Mouse (Mus musculus) embryonic facial prominence, embryonic 11.5 days (tissue): ENCODE results near the gene Sstr2. TPM values are rescaled to one million over a fixed set of nuclear protein-coding genes. Genes with fewer than 3 reads are reported as not detected.

Source experiments
- ATAC-seq: fragments of 200-750 bp; cut with Nextera tagmentation; replicated peaks from 2 replicates; pipeline ENCODE4 v1.8.0; 2017; ENCODE audit warnings: low read depth; ENCODE audit not compliant: insufficient number of reproducible peaks, low FRiP score, low TSS enrichment
- DNase-seq: peaks from one replicate; pipeline ENCODE4 v3.0.0-alpha.2; 2015; ENCODE audit warnings: low spot score
- H3K27ac ChIP-seq: fragments of 300-500 bp; sonication (generic); replicated peaks from 2 replicates; pipeline ENCODE4 v1.5.1; 2014; ENCODE audit warnings: mild to moderate bottlenecking, low read depth, low read length, control low read depth
- H3K27me3 ChIP-seq: fragments of 300-500 bp; sonication (generic); 2 replicates; pipeline ENCODE4 v1.6.1; 2014; ENCODE audit warnings: mild to moderate bottlenecking, low read length, moderate library complexity, mixed read lengths; ENCODE audit not compliant: control insufficient read depth, insufficient read depth
- H3K36me3 ChIP-seq: fragments of 300-500 bp; sonication (generic); replicated peaks from 2 replicates; pipeline ENCODE4 v1.6.1; 2014; ENCODE audit warnings: low read depth, mild to moderate bottlenecking, low read length, moderate library complexity, mixed read lengths; ENCODE audit not compliant: control insufficient read depth, insufficient read depth
- H3K4me1 ChIP-seq: fragments of 300-500 bp; sonication (generic); 2 replicates; pipeline ENCODE4 v1.6.1; 2014; ENCODE audit warnings: low read length, mixed read lengths; ENCODE audit not compliant: control insufficient read depth, insufficient read depth
- H3K4me2 ChIP-seq: fragments of 300-500 bp; sonication (generic); 2 replicates; pipeline ENCODE4 v1.6.1; 2014; ENCODE audit warnings: low read depth, mild to moderate bottlenecking, control low read depth, low read length, moderate library complexity
- H3K4me3 ChIP-seq: fragments of 300-500 bp; sonication (generic); 2 replicates; pipeline ENCODE4 v1.5.1; 2014; ENCODE audit warnings: low read depth, low read length, control low read depth
- H3K9ac ChIP-seq: fragments of 300-500 bp; sonication (generic); replicated peaks from 2 replicates; pipeline ENCODE4 v1.6.1; 2014; ENCODE audit warnings: mild to moderate bottlenecking, control low read depth, low read length
- H3K9me3 ChIP-seq: fragments of 300-500 bp; sonication (generic); replicated peaks from 2 replicates; pipeline ENCODE4 v1.6.1; 2016; ENCODE audit warnings: mild to moderate bottlenecking, low read length, inconsistent platforms, mixed read lengths; ENCODE audit not compliant: control insufficient read depth
- WGBS: fragments of 180-500 bp; shearing (Covaris S2); extraction: QIAGEN DNeasy Blood & Tissue Kit; methylation state at CpG from one replicate; pipeline ENCODE4 v1.1.7; 2014; 5-methylcytosine and 5-hydroxymethylcytosine counted together
- polyA plus RNA-seq: library from polyadenylated mRNA; unstranded; fragments of >200 nt; fragmentation: Nextera tagmentation; extraction: Ambion mirVana; gene quantifications from 2 replicates; pipeline ENCODE4 v1.2.1, GENCODE M21; 2014

Gene Sstr2
- polyA plus RNA-seq, result 3.3 and 3.4 TPM in 2 replicates

DNA sequence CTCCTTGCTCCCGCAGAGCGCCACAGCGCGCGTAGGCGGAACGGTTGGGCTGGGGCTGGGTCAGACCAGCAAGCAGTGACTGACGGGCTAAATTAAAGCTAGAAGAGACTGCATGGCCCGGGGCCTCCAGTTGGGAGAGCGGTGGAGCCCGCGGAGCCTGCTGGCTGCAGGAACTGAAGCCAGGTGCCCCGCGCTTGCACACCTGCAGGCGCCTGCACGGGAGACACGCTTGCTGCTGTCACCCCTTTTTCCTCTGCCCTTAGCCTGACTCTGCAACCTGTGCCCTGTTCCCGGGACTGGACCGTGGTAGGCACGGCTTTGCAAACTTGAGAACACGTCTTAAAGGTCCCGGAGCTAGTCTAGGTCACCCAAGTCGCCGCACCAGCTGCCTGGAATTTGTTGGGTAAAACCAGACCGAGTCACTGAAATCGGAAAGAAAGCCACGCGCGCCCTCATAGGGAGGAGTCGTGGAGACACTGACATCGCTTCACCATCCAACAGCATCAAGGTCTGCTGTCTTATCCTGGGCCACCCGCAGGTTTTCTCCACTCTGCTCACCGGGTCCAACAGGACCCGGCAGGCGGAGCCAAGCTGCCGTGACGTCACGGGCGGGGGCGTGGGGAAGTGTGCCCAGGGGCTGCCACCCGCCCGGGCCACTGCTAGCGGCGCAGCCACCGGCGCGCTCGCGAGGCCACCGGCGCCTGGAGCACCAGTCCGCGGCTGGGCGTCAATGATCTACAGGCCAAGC lies at the start of gene Sstr2:
TSS of gene Sstr2 (plus strand) at position 671 of the 748 bp plus-strand sequence.
- ATAC-seq (peak; percentile 70; the same call in 1 of the 2 replicates), DNase-seq (peak; percentile 79)
- H3K4me3 ChIP-seq, result peak within 1 kb of the TSS; percentile 44
- WGBS, result under 1% methylated on average over 53 of the region's 54 CpGs
- H3K4me1 ChIP-seq, result peaks cover 9% of the 10 kb centered on the region
- no peaks in the 10 kb centered on the region for H3K36me3 ChIP-seq
- H3K27ac ChIP-seq, result no peak within 1 kb of the TSS
- H3K27me3 ChIP-seq, result peaks cover 26% of the 10 kb centered on the region
- peak within 1 kb of the TSS; percentile 97 for H3K4me2 ChIP-seq
- H3K9ac ChIP-seq, result peak within 1 kb of the TSS; percentile 57
- no peaks in the 10 kb centered on the region for H3K9me3 ChIP-seq

DNA sequence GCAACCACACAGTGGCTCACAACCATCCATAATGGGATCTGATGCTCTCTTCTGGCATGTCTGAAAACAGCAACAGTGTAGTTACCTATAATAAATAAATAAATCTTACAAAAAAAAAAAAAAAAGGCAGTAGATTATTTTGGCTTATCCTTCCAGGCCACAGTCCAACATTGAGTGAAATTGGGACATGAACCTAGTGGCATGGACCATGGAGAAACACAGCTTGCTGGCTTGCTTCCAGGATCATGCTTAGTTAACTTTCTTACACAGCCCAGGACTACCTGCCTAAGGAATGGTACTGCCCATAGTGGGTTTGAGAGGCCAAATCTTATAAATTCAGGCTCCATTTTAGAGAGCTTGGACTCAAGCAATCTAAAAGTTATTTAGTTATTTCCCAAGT lies 47.5 kb upstream of the Sstr2 start:
- H3K4me1 ChIP-seq, result no peaks in the 10 kb centered on the region
- H3K4me3 ChIP-seq, result no peak overlapping the region
- H3K9me3 ChIP-seq, result no peaks in the 10 kb centered on the region
- H3K27me3 ChIP-seq, result no peaks in the 10 kb centered on the region
- no peak overlapping the region for H3K4me2 ChIP-seq
- H3K27ac ChIP-seq, result no peak overlapping the region
- H3K36me3 ChIP-seq, result no peaks in the 10 kb centered on the region
- ATAC-seq (no peak), DNase-seq (no peak)
- H3K9ac ChIP-seq, result no peak overlapping the region

DNA sequence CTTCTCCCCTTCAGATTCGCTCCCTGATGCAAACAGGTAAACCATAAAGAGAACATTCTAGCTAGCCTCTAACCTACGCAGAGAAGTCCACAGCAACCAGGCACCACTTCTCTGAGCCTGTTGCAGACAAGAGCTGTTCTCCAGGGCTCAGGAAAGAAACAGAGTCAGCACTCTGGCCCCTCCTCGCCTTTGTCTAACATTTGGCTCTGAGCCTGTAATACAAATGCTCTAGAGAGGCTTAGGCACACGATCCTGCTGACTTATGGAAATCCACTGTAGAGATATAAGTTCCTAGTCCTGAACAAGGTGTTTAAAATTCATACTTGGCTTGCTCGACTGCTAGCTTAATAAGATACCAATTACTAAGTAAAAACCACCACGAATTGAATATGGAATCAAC lies 46.5 kb upstream of the Sstr2 start:
- Histone ChIP-seq H3K36me3 (no peaks in the 10 kb centered on the region), H3K9me3 (no peaks in the 10 kb centered on the region), H3K27me3 (no peaks in the 10 kb centered on the region), H3K9ac (no peak overlapping the region), H3K27ac (no peak overlapping the region), H3K4me3 (no peak overlapping the region), H3K4me1 (no peaks in the 10 kb centered on the region), H3K4me2 (no peak overlapping the region)
- WGBS, result 75% methylated on average over 6 of the region's 6 CpGs
- ATAC-seq (no peak), DNase-seq (no peak)

DNA sequence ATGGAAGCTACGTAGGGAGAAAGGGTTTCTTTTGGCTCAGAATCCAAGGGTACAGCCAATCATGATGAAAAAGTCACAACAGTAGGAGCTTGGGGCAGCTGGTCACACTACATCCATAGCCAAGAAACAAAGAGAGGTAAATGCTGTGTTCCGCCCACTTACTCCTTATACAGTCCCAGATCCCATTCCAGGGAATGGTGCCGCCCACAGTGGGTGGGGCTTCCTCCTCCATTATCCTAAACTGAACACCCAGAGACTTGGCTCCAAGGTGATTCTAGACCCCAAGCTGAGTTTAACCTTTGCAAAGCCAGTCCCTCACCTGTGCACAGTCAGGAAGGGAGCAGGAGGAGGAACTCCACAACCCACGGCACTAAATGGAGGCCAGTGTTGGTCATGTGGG lies 41.9 kb upstream of the Sstr2 start:
- DNase-seq (no peak), ATAC-seq (no peak)
- H3K4me2 ChIP-seq, result no peak overlapping the region
- WGBS, result 83% methylated on average over 4 of the region's 4 CpGs
- no peaks in the 10 kb centered on the region for H3K9me3 ChIP-seq
- no peak overlapping the region for H3K4me3 ChIP-seq
- H3K4me1 ChIP-seq, result no peaks in the 10 kb centered on the region
- H3K9ac ChIP-seq, result no peak overlapping the region
- no peak overlapping the region for H3K27ac ChIP-seq
- H3K27me3 ChIP-seq, result no peaks in the 10 kb centered on the region
- no peaks in the 10 kb centered on the region for H3K36me3 ChIP-seq

DNA sequence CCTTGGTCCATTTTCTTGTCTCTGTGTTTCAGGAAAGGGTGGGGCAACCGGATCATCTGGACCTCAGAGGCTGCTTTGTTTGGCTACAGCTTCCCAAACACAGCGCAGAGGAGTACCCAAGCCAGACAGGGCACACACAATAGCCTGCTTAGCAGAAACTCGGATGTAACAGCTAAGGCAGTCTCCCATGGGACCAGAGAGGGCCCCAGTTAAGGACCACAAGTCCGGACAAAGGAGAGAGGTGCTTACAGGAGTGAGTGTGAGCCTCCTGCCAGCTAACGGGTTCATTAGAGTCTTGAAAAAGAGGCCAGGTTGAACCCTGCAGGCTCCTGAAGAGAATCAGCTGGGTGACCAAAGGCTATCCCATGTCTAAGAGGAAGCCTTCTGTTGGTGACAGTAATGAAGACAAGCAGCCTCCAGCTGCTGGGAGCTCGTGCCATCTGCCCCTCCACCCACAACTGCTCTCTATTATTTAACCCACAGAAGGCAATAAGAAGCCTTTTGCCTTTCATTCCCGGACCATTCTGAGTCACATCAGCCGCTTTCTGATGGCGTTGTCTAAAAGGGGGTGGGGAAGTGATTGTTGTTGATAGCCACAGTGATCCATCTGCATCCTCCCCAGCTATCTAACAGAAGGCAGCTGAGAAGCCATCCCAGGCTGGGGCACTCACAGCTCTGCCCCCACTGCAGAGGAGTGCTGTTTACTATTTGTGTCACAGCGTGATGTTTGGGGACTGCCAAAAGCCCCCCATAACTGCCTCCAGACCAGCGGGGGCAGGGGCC lies 35.1 kb upstream of the Sstr2 start:
- no peaks in the 10 kb centered on the region for H3K36me3 ChIP-seq
- no peak overlapping the region for H3K4me2 ChIP-seq
- H3K27ac ChIP-seq, result no peak overlapping the region
- ATAC-seq (peak; percentile 66; the same call in 1 of the 2 replicates), DNase-seq (no peak)
- 58% methylated on average over 11 of the region's 11 CpGs for WGBS
- H3K27me3 ChIP-seq, result no peaks in the 10 kb centered on the region
- H3K9me3 ChIP-seq, result no peaks in the 10 kb centered on the region
- H3K4me1 ChIP-seq, result 0 out of 2 replicates have a peak, but pooled peaks cover 2% of the 10 kb centered on the region
- no peak overlapping the region for H3K4me3 ChIP-seq
- no peak overlapping the region for H3K9ac ChIP-seq

DNA sequence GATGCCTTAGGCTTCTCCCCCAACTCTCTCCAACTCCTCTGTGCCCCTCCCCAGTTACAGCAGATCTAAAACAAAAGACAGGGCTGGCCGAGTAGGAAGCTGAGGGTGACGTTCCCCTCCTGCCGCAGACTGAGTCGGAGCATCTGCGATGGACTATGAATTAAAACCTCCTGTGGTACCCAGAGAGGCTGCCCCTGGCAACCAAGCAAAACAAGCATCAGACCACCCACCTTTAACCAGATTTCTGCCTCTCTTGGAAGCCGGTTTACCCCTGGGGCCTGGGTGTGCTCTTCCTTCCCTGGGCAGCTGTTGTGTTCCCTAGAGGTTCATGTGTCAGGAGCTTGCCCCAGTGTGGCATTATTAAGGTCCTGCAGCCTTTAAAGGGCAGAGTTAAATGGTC lies 32.7 kb upstream of the Sstr2 start:
- peak; percentile 69 for DNase-seq
- no peak overlapping the region for H3K9ac ChIP-seq
- 0 out of 2 replicates have a peak, but pooled peaks cover 2% of the 10 kb centered on the region for H3K4me1 ChIP-seq
- ATAC-seq, result no peak
- H3K27ac ChIP-seq, result no peak overlapping the region
- no peaks in the 10 kb centered on the region for H3K27me3 ChIP-seq
- WGBS, result 24% methylated on average over 6 of the region's 6 CpGs
- no peak overlapping the region for H3K4me2 ChIP-seq
- H3K36me3 ChIP-seq, result no peaks in the 10 kb centered on the region
- H3K9me3 ChIP-seq, result no peaks in the 10 kb centered on the region
- H3K4me3 ChIP-seq, result no peak overlapping the region

DNA sequence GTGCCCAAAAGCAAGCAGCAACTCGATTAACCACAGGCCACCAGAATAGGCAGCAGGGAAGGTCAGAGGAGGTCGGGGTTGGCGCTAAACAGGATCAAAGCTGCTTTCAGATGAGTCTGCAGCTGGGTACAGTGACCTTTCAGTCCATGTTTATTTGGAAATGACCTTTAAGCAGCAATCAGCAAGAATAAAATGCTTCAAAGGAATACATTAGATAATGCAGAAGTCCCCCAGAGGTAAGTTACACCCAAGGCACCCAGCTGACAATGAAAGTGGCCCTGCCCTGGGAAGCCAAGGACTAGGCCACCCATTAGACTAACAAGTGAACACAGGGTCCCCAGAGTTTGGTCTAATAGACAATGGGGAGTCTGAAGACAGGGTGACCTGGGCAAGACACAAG lies 30.2 kb upstream of the Sstr2 start:
- no peaks in the 10 kb centered on the region for H3K27me3 ChIP-seq
- no peak for DNase-seq
- no peak overlapping the region for H3K9ac ChIP-seq
- no peaks in the 10 kb centered on the region for H3K9me3 ChIP-seq
- WGBS, result 38% methylated on average over 3 of the region's 3 CpGs
- no peak for ATAC-seq
- H3K4me3 ChIP-seq, result no peak overlapping the region
- no peak overlapping the region for H3K4me2 ChIP-seq
- 0 out of 2 replicates have a peak, but pooled peaks cover 2% of the 10 kb centered on the region for H3K4me1 ChIP-seq
- no peaks in the 10 kb centered on the region for H3K36me3 ChIP-seq
- H3K27ac ChIP-seq, result no peak overlapping the region

DNA sequence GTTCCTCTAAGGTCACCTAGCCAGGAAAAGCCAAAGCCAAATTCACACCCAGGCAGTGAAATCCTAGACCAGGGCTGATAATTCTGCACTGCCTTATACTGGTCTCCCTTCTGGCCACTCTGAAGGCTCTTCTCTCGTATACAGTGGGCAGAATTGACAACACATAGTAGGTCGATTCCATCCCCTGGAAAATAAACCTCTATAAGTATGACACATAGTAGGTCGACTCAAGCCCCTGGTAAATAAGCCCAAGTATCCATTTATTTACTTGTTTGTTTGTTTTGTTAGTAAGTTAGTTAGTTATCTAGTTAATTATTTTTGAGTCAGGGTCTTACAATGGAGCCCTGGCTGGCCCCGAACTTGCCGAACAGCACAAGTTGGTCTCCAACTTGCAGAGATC lies 24.0 kb upstream of the Sstr2 start:
- ATAC-seq (no peak), DNase-seq (no peak)
- no peaks in the 10 kb centered on the region for H3K9me3 ChIP-seq
- H3K4me2 ChIP-seq, result no peak overlapping the region
- no peaks in the 10 kb centered on the region for H3K27me3 ChIP-seq
- WGBS, result 86% methylated on average over 5 of the region's 5 CpGs
- H3K9ac ChIP-seq, result no peak overlapping the region
- no peaks in the 10 kb centered on the region for H3K36me3 ChIP-seq
- no peaks in the 10 kb centered on the region for H3K4me1 ChIP-seq
- no peak overlapping the region for H3K4me3 ChIP-seq
- H3K27ac ChIP-seq, result no peak overlapping the region
